Mouse (Mus musculus): ENCODE data around the gene Qser1.

- TF ChIP-seq CHD2 (IDR thresholded peaks at IDR 0.05; ENCODE audit: low read depth, low read length), result no peak
- TF ChIP-seq ZC3H11A (IDR thresholded peaks at IDR 0.05; ENCODE audit: borderline replicate concordance, low read depth, low read length), result no peak
These were observed 52.5 kb downstream of the Qser1 start for GRCm38 (mm10) chr2:104764018-104764417.

Measured in ES-E14 (cell line).